Mouse (Mus musculus) liver, embryonic 12.5 days (tissue): ENCODE data around the gene Slc39a3. TPM values are rescaled to one million over a fixed set of nuclear protein-coding genes. Genes with fewer than 3 reads are reported as not detected.
A peak's percentile ranks its signal among the peaks of the same experiment; 100 is the strongest.

ENCODE experiments used
- ATAC-seq: fragments of 200-750 bp; cut with Nextera tagmentation; 2 replicates; pipeline ENCODE4 v1.8.0; 2017; ENCODE audit warnings: moderate number of reproducible peaks, mild to moderate bottlenecking, moderate library complexity
- H3K27ac ChIP-seq: fragments of 300-500 bp; sonication (generic); 2 replicates; pipeline ENCODE4 v1.5.1; 2016; ENCODE audit warnings: mild to moderate bottlenecking
- H3K27me3 ChIP-seq: fragments of 300-500 bp; sonication (generic); replicated peaks from 2 replicates; pipeline ENCODE4 v1.6.1; 2016; ENCODE audit warnings: mild to moderate bottlenecking, moderate library complexity
- H3K36me3 ChIP-seq: fragments of 300-500 bp; sonication (generic); 2 replicates; pipeline ENCODE4 v1.6.1; 2016; ENCODE audit warnings: mild to moderate bottlenecking, moderate library complexity
- H3K4me1 ChIP-seq: fragments of 300-500 bp; sonication (generic); 2 replicates; pipeline ENCODE4 v1.6.1; 2016
- H3K4me2 ChIP-seq: fragments of 300-500 bp; sonication (generic); 2 replicates; pipeline ENCODE4 v1.6.1; 2016; ENCODE audit warnings: mild to moderate bottlenecking, moderate library complexity
- H3K4me3 ChIP-seq: fragments of 300-500 bp; sonication (generic); 2 replicates; pipeline ENCODE4 v1.5.1; 2016; ENCODE audit warnings: mild to moderate bottlenecking, moderate library complexity
- H3K9ac ChIP-seq: fragments of 300-500 bp; sonication (generic); 2 replicates; pipeline ENCODE4 v1.6.1; 2016; ENCODE audit warnings: mild to moderate bottlenecking, moderate library complexity
- H3K9me3 ChIP-seq: fragments of 300-500 bp; sonication (generic); replicated peaks from 2 replicates; pipeline ENCODE4 v1.6.1; 2016; ENCODE audit warnings: mild to moderate bottlenecking, moderate library complexity
- WGBS: fragments of 180-500 bp; shearing (Covaris S2); methylation state at CpG from one replicate; pipeline ENCODE4 v1.1.7; 2016; ENCODE audit not compliant: insufficient replicate concordance; 5-methylcytosine and 5-hydroxymethylcytosine counted together
- polyA plus RNA-seq: library from polyadenylated mRNA; unstranded; fragments of >200 nt; fragmentation: Nextera tagmentation; extraction: Ambion mirVana; gene quantifications from 2 replicates; pipeline ENCODE4 v1.2.1, GENCODE M21; 2016

The Slc39a3 gene
- polyA plus RNA-seq, 1 experiment from 2014 or later: 7.9 TPM

DNA sequence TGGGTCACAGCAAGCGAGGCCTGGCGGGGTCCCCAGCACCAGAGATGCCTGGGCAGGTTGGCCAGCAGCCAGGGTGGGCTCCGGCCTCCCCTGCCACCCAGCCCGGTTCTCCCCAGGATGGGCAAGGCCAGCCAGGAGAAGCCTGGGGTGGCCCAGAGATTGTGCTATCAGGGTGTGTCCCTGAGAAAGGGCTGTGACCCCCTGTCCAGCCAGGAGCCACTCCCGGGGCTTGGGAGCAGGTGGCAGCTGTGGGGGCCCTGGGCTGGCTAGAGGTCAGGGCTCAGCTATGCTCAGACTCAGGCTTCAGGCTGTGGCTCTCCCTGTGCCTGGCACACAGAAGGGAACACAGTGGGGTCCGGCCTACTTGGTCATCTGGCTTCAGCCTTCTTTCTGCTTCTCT lies 17.5 kb downstream of the Slc39a3 start:
- Histone ChIP-seq H3K27me3 (peaks cover 51% of the 10 kb centered on the region), H3K9ac (no peak overlapping the region), H3K36me3 (no peaks in the 10 kb centered on the region), H3K4me3 (no peak overlapping the region), H3K4me2 (no peak overlapping the region), H3K9me3 (no peaks in the 10 kb centered on the region), H3K4me1 (peaks cover 21% of the 10 kb centered on the region), H3K27ac (no peak overlapping the region)
- ATAC-seq: no peak
- WGBS: 51% methylated on average over 6 of the region's 6 CpGs

DNA sequence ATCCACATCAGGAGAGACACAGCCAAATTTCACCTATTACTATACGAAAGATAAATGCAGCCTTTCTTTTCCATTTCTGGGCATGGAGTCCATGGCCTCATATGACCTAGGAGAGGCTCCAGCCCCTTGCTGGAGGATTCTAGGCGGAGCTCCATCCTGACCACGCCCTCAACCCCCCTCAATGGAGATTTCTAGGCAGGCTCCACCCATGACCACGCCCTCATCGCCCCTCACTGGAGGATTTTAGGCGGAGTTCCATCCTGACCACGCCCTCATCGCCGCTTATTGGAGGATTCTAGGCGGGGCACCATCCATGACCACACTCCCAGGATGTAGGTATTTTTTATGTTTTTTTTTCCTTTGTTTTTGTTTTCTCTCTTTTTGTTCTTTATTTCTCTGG lies 18.9 kb downstream of the Slc39a3 start:
- H3K4me1 ChIP-seq: peaks cover 27% of the 10 kb centered on the region
- H3K4me2 ChIP-seq: no peak overlapping the region
- H3K9ac ChIP-seq: no peak overlapping the region
- no peak for ATAC-seq
- H3K36me3 ChIP-seq: no peaks in the 10 kb centered on the region
- no peaks in the 10 kb centered on the region for H3K9me3 ChIP-seq
- peaks cover 50% of the 10 kb centered on the region for H3K27me3 ChIP-seq
- no peak overlapping the region for H3K4me3 ChIP-seq
- no peak overlapping the region for H3K27ac ChIP-seq
- WGBS: 30% methylated on average over 10 of the region's 10 CpGs

DNA sequence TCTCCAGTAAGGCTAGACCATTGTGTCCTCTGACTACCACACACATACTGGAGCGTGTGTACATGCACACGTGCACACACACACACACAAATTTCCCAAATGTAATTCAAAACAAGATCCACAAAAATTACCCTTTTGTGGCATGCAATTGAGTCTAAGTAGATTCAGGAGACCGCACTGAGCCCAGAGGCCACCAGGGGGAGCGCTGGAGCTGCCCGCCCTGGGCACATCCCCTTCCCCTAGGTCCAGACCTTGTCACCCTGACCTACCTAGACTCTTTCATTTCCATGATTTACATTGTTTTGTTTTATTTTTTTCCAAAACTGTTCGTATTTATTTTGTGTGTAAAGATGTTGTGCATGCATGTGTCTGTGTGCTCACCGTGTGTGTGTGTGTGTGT lies 20.6 kb downstream of the Slc39a3 start:
- peaks cover 27% of the 10 kb centered on the region for H3K4me1 ChIP-seq
- ATAC-seq: no peak

DNA sequence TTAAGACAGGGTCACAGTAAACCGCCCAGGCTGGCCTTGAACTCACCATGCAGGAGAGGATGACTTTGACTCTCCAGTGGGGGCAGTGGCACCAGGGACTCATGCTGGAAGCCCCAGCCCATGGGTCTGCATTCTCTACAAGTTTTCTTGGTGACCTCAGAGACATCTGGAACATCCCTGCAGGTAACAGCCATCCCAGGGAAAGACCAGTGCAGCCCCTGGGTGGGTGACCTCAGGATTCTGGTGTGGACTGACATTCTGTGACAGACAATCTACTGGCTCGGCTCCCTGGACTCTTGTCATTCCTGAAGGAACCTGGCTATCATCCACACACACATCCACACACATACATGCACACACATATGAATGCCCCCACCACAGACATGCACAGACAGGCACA lies 21.6 kb downstream of the Slc39a3 start:
- Histone ChIP-seq H3K27me3 (peaks cover 40% of the 10 kb centered on the region), H3K9ac (no peak overlapping the region), H3K36me3 (no peaks in the 10 kb centered on the region), H3K27ac (no peak overlapping the region), H3K4me3 (no peak overlapping the region), H3K4me1 (peaks cover 27% of the 10 kb centered on the region), H3K9me3 (no peaks in the 10 kb centered on the region), H3K4me2 (no peak overlapping the region)
- no peak for ATAC-seq
- 69% methylated on average over 2 of the region's 2 CpGs for WGBS

More for the DNA sequence above, 20.6 kb downstream of the Slc39a3 start:
- no peak overlapping the region for H3K27ac ChIP-seq
- no peak overlapping the region for H3K9ac ChIP-seq
- 4% methylated on average over 7 of the region's 7 CpGs for WGBS
- no peaks in the 10 kb centered on the region for H3K36me3 ChIP-seq
- no peaks in the 10 kb centered on the region for H3K9me3 ChIP-seq
- peaks cover 48% of the 10 kb centered on the region for H3K27me3 ChIP-seq
- no peak overlapping the region for H3K4me2 ChIP-seq
- no peak overlapping the region for H3K4me3 ChIP-seq

DNA sequence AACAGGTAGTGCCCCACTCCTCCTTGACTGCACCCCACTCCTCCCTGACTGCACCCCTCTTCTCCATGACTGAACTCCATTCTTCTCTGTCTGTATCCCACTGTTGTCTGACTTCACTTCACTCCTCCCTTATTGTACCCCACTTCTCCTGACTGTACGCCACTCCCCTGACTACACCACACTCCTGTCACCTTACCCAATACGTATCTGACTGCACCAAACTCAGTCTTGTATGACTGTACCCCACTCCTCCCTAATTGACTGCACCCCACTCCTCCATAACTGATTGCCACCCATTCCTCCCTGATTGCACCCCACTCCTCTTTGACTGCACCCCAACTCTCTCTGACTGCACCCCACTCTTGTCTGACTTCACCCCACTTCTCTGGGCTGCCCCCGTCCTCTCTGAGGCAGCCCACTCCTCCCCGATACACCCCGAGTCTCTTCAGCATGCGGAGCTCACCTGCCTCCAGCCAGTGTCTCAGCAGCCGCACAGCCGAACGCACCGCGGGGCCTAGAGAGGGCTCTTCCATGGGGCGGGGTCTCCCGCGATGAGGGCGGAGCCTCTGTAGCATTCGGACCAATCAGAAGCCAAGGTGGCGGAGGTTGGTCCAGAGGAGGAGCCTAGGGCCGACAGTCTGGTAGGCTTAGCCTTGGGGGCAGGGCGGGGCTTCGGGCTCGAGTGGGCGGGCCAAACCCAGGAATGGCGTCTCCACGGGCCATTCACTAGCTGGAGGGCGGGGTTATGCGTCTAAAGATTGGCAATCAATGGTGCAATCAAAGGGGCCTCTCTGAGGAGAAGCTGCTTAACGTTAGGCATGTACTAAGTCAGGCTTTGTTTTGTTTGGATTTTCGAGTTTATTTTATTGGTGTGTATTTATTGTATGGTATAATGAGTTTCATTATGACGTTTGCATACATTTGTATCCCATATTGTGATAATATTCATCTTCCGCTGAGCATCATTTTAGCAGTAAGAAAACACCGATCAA lies 22.5 kb downstream of the Slc39a3 start, which contains the start of gene Gng7:
Gene Gng7, minus strand, starts transcription at position 553 of the 992 bp plus-strand sequence.
- H3K4me3 ChIP-seq: peak within 1 kb of the TSS; percentile 29
- H3K4me1 ChIP-seq: peaks cover 24% of the 10 kb centered on the region
- H3K4me2 ChIP-seq: peak within 1 kb of the TSS; percentile 64
- peak; percentile 92 for ATAC-seq
- no peaks in the 10 kb centered on the region for H3K36me3 ChIP-seq
- no peaks in the 10 kb centered on the region for H3K9me3 ChIP-seq
- H3K9ac ChIP-seq: no peak within 1 kb of the TSS
- H3K27ac ChIP-seq: no peak within 1 kb of the TSS
- peaks cover 32% of the 10 kb centered on the region; the same call in 1 of the 2 replicates for H3K27me3 ChIP-seq
- WGBS: 10% methylated on average over 31 of the region's 31 CpGs

DNA sequence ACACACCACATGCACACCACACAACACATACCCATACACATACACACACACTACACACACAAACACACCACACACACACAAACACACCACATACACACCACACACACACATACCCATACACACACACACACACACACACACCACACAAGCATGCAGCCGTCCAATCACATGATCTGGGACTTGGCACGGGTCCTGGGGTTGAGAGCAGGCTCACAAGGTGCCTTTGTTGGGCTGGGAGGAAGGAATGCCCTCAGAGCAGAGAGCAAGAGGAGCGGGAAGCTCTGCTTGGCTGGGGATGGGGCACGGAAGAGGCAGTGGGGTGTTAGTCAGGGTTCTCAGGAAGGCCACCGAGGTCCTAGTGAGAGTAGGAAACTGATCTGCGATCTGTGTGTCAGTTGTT lies 26.4 kb downstream of the Slc39a3 start:
- Histone ChIP-seq H3K36me3 (no peaks in the 10 kb centered on the region), H3K4me3 (no peak overlapping the region), H3K9ac (no peak overlapping the region), H3K9me3 (no peaks in the 10 kb centered on the region), H3K27me3 (peaks cover 29% of the 10 kb centered on the region; the same call in 1 of the 2 replicates), H3K4me2 (no peak overlapping the region), H3K4me1 (peaks cover 21% of the 10 kb centered on the region), H3K27ac (no peak overlapping the region)
- no peak for ATAC-seq
- 60% methylated on average over 6 of the region's 6 CpGs for WGBS

DNA sequence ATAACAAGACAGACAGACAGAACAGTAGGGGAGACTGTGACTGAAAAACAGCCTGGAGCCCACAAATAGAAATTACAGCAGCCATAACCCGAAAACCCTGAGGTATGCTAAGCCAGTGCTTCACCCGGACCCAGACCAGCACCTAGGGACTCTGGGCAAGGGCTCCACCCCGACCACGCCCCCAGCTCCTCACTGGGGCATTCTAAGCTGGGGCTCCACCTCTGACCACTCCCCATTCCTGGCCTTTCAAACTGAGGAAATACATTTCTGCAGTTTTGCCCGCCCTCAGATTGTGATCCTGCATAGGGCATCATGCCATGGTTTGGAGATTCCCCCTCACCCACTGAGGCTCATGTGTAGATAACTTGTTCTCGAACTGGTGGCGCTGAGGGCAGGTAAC lies 30.0 kb downstream of the Slc39a3 start:
- ATAC-seq: peak; percentile 65; the same call in 1 of the 2 replicates
- no peak overlapping the region for H3K27ac ChIP-seq
- no peaks in the 10 kb centered on the region for H3K9me3 ChIP-seq
- peaks cover 5% of the 10 kb centered on the region; the same call in 1 of the 2 replicates for H3K4me1 ChIP-seq
- H3K36me3 ChIP-seq: no peaks in the 10 kb centered on the region
- H3K9ac ChIP-seq: no peak overlapping the region
- no peak overlapping the region for H3K4me3 ChIP-seq
- WGBS: 23% methylated on average over 7 of the region's 7 CpGs
- H3K27me3 ChIP-seq: peaks cover 7% of the 10 kb centered on the region; the same call in 1 of the 2 replicates
- no peak overlapping the region for H3K4me2 ChIP-seq

DNA sequence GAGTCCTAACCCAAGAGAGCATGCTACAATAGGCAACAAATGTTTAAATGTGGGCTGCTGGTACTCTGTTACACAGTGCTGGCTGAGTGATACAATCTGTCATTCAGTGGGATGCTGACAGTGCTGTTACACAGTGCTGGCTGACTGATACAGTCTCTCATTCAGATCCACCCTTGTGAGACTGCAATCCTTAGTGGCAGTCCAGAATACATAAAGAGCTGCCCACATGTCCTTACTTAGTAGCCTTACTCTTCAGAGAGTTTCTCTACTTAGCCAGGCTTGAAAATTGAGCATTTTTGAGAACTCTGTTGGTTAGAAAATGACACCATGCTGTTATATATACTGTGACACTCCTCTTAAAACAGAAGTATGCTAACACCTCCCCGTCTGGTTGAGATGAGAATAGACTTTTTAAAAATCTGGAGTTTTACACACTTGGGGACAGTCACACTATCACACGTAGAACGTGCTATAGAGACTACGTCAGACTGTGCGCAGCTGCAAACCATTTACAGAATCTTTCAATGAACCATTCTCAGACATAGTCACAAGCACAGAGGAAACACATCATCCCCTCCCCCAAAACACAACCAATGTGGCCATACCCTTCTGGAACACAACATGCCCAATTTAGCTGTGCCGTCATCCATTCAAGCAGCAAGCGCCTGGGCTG lies 31.1 kb downstream of the Slc39a3 start:
- H3K4me1 ChIP-seq: peaks cover 6% of the 10 kb centered on the region
- H3K9me3 ChIP-seq: no peaks in the 10 kb centered on the region
- peaks cover 11% of the 10 kb centered on the region for H3K27me3 ChIP-seq
- no peak overlapping the region for H3K9ac ChIP-seq
- no peaks in the 10 kb centered on the region for H3K36me3 ChIP-seq
- no peak overlapping the region for H3K4me2 ChIP-seq
- no peak for ATAC-seq
- H3K4me3 ChIP-seq: no peak overlapping the region
- WGBS: 85% methylated on average over 7 of the region's 7 CpGs
- no peak overlapping the region for H3K27ac ChIP-seq

DNA sequence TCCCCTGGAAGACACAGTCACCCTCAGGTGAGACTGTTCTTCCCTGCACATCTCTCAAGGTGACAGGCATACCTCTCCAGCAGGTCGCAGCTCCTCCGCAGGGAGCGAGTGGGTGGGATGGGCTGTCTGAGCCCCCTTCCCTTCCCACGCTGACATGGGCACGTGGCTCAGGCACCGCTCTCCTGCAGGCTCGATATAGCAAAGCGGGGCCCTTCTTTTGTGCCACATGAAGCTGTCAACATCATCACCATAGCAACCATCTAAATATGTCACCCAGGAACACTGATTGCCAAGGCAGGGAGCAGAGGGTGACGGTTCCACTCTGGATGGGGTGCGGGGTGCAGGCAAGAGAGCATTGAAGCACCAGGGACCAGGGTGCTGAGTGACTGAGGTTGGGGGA lies 36.1 kb downstream of the Slc39a3 start:
- ATAC-seq: no peak
- 56% methylated on average over 10 of the region's 10 CpGs for WGBS
- Histone ChIP-seq H3K27ac (no peak overlapping the region), H3K27me3 (peaks cover 38% of the 10 kb centered on the region), H3K4me3 (no peak overlapping the region), H3K9ac (no peak overlapping the region), H3K9me3 (no peaks in the 10 kb centered on the region), H3K4me2 (no peak overlapping the region), H3K36me3 (no peaks in the 10 kb centered on the region), H3K4me1 (peaks cover 28% of the 10 kb centered on the region)

DNA sequence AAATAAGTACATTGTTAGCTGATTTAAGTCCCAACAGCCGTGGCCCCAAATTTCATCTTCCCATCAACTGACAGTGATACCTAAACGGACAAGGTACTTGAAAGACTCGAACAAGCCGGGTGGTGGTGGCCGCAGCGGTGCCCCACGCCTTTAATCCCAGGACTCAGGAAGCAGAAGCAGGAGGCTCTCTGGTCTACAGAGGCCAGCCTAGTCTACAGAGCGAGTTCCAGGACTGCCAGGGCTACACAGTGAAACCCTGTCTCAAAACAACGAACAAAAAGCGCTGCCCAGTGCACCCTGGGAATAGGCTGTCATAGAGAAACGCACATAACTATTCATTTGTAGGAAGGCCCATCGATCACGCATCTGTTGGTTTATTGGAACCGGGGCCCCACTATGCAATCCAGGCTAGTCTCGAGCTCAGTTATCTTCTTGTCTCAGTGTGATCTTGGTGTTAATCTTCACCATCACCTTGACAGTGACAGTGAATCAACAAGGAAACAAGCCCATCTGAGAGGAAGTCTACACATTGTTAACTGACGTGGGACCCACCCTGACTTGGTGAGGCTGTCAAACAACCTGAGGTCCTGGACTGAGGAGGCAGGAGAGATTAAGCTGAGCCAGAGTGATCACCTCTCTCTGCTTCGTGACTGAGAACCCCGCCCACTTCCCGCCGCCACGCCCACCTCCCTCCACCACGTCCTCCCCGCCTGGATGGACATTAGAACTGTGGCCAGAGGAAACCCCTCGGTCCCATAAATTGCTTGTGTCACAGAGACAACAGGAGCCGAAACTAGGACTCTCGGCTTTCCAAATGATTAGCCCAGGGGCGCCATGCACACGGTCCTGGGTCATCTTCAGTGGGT lies 36.8 kb downstream of the Slc39a3 start:
- WGBS: 32% methylated on average over 28 of the region's 28 CpGs
- Histone ChIP-seq H3K4me1 (peaks cover 28% of the 10 kb centered on the region), H3K9me3 (no peaks in the 10 kb centered on the region), H3K4me2 (peak overlapping the region; percentile 43), H3K9ac (peak overlapping the region; percentile 33; the same call in 1 of the 2 replicates), H3K36me3 (no peaks in the 10 kb centered on the region), H3K4me3 (no peak overlapping the region), H3K27ac (no peak overlapping the region), H3K27me3 (peaks cover 38% of the 10 kb centered on the region)
- ATAC-seq: 0 out of 2 replicates have a peak, but pooled peaks have one; percentile 26

DNA sequence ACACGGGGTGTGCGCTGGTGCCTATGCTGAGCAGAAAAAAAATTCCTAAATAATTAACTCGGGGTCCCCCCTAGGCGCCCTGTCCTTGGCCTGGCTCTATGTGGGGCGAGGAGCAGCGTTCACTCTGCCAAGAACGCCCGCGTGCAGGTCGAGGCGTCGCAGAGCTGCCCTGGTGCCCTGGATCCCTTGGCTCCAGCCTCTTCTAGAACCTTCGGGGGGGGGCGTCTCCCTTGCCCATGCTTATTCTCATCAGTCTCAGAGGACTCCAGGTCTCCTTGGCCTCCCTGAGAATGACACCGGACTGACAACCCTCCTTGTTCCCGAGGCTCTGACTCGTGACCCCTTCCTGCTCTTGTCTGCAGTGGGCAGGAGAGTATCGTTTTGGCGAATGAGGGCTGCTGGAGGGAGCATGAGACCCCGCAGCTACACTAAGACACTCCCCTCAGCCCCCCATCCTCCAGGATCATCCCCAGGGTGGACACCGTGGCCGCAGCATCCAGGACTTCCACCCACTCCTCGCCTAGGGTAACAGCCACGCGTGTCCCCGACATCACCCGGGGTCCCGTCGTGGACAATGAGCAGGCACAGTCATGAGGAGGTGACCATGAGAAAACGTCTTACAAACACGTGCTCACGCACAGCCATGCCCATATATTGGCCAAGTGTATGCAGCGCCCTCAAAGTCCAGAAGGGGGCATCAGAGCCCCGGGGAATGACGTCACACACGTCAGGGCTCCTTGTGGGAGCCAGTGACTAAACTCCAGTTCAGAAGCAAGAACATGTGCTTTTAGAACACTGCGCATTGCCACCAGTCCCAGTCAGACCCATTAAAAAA lies 37.6 kb downstream of the Slc39a3 start:
- no peak overlapping the region for H3K4me3 ChIP-seq
- H3K4me1 ChIP-seq: peaks cover 34% of the 10 kb centered on the region
- H3K9ac ChIP-seq: no peak overlapping the region
- WGBS: 25% methylated on average over 37 of the region's 37 CpGs
- H3K27me3 ChIP-seq: peaks cover 44% of the 10 kb centered on the region
- peak; percentile 70; the same call in 1 of the 2 replicates for ATAC-seq
- peak overlapping the region; percentile 43 for H3K4me2 ChIP-seq
- no peaks in the 10 kb centered on the region for H3K36me3 ChIP-seq
- no peak overlapping the region for H3K27ac ChIP-seq
- no peaks in the 10 kb centered on the region for H3K9me3 ChIP-seq
